Mouse (Mus musculus): Measurements from ENCODE around the gene B430305J03Rik.

Gene B430305J03Rik

GRCm38 (mm10) chr3:61349433-61349832 lies 16.3 kb downstream of the B430305J03Rik start:
- no peak for DNase-seq (ENCODE audit: low read depth, low spot score)

GRCm38 (mm10) chr3:61348036-61348614 lies 17.6 kb downstream of the B430305J03Rik start:
- no peak for DNase-seq (ENCODE audit: low read depth, low spot score)

GRCm38 (mm10) chr3:61345636-61346035 lies 20.1 kb downstream of the B430305J03Rik start:
- DNase-seq (ENCODE audit: low read depth, low spot score) = no peak

GRCm38 (mm10) chr3:61344031-61344430 lies 21.7 kb downstream of the B430305J03Rik start:
- DNase-seq (ENCODE audit: low read depth, low spot score) = no peak

GRCm38 (mm10) chr3:61340321-61340720 lies 25.4 kb downstream of the B430305J03Rik start:
- DNase-seq (ENCODE audit: low read depth, low spot score) = no peak

GRCm38 (mm10) chr3:61337230-61337629 lies 28.5 kb downstream of the B430305J03Rik start:
- no peak for DNase-seq (ENCODE audit: low read depth, low spot score)

- no peak for DNase-seq (ENCODE audit: low read depth, low spot score)
Measured at GRCm38 (mm10) chr3:61336205-61336604, 29.5 kb downstream of the B430305J03Rik start.

- DNase-seq (ENCODE audit: low read depth, low spot score) = no peak
Measured at GRCm38 (mm10) chr3:61321632-61322031, 44.1 kb downstream of the B430305J03Rik start.

- no peak for DNase-seq (ENCODE audit: low read depth, low spot score)
Measured at GRCm38 (mm10) chr3:61320031-61320430, 45.7 kb downstream of the B430305J03Rik start.

- DNase-seq (ENCODE audit: low read depth, low spot score) = no peak
Measured at GRCm38 (mm10) chr3:61315002-61315401, 50.7 kb downstream of the B430305J03Rik start.

All from CD4-positive, CD25-positive, alpha-beta regulatory T cell, adult 2 months (primary cell).